Mouse (Mus musculus): ENCODE measurements around the gene Smok3a.
"Not testable (repeated sequence)": the region's sequence is repeated elsewhere in the genome, so short reads cannot be mapped to it uniquely, and the experiment has no call there.

GRCm38 (mm10) chr5:138020961-138021479, at the start of gene Smok3a, which contains the start of gene Smok3b:
- not testable (repeated sequence) for TF ChIP-seq CTCF, POLR2A (IDR thresholded peaks at IDR 0.05; ENCODE audit: insufficient read depth, low read depth, low read length)
